Mouse (Mus musculus) cerebellum, adult 2 months (tissue): ENCODE results near the gene Ddr2. TPM values are rescaled to one million over a fixed set of nuclear protein-coding genes. Genes with fewer than 3 reads are reported as not detected.

Experiments used
- DNase-seq, 2 experiments: peaks; one replicate each; pipeline ENCODE4 v3.0.0; 2021
- H3K27ac ChIP-seq: fragments of 200-500 bp; 2 replicates; pipeline ENCODE4 v1.5.1; 2012; ENCODE audit warnings: low read length, control low read depth, inconsistent platforms; ENCODE audit not compliant: insufficient read depth
- H3K27me3 ChIP-seq: fragments of 200-500 bp; 2 replicates; pipeline ENCODE4 v1.6.1; 2012; ENCODE audit warnings: inconsistent platforms, mild to moderate bottlenecking, low read length, moderate library complexity; ENCODE audit not compliant: control insufficient read depth, insufficient read depth
- H3K4me1 ChIP-seq: fragments of 200-500 bp; 2 replicates; pipeline ENCODE4 v1.6.1; 2011; ENCODE audit warnings: low read length; ENCODE audit not compliant: control insufficient read depth, insufficient read depth
- H3K4me3 ChIP-seq: fragments of 200-500 bp; replicated peaks from 2 replicates; pipeline ENCODE3; 2011; ENCODE audit warnings: mild to moderate bottlenecking, low read depth, low read length, control low read depth; ENCODE audit not compliant: insufficient read depth
- CTCF ChIP-seq: fragments of 200-500 bp; IDR thresholded peaks from 2 replicates; pipeline ENCODE4 v1.5.1; 2011; ENCODE audit warnings: low read depth, mild to moderate bottlenecking, control low read depth, low read length, moderate library complexity, borderline replicate concordance; ENCODE audit not compliant: insufficient read depth
- POLR2A ChIP-seq: fragments of 200-500 bp; IDR thresholded peaks from 2 replicates; pipeline ENCODE4 v1.6.1; 2011; ENCODE audit warnings: low read length, control low read depth, borderline replicate concordance; ENCODE audit not compliant: insufficient read depth
- WGBS: fragments of 180-500 bp; shearing (Covaris S2); methylation state at CpG from one replicate; pipeline ENCODE4 v1.1.7; 2018; 5-methylcytosine and 5-hydroxymethylcytosine counted together
- polyA plus RNA-seq: library from polyadenylated mRNA; depleted of rRNA; stranded (reverse); fragments of >200 nt; gene quantifications from 2 replicates; pipeline ENCODE4 v1.2.3, GENCODE M21; 2012

The Ddr2 gene
- polyA plus RNA-seq, 1 experiment = 2.1 TPM

GRCm38 (mm10) chr1:169977621-169978020 lies 132.9 kb downstream of the Ddr2 start:
- TF ChIP-seq CTCF = no peak
- no peak for TF ChIP-seq POLR2A
- DNase-seq = no peak
- Histone ChIP-seq H3K4me1 (no peaks in the 10 kb centered on the region), H3K27ac (no peak overlapping the region), H3K27me3 (no peaks in the 10 kb centered on the region), H3K4me3 (no peak overlapping the region)
- 60% methylated on average over 4 of the region's 4 CpGs for WGBS

DNA sequence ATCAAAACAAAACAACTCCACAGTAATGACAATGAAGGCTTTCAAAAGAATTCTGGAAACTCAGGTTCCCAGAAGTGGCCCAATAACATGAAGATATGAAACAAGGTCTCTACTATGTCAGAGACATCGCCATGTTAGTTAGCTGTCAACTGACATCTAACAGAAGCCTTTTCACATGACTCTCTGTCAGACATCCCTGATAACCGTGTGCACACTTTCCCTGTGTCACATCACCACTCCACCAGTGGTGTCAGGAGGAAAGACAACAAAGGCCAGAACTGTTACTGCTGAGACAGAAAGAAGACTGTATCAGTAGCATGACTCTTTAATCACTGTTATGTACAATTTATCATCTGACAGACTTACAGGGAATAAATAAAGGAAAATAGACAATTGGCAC lies 138.6 kb downstream of the Ddr2 start:
- WGBS = 74% methylated on average over 2 of the region's 2 CpGs
- no peak overlapping the region for H3K27ac ChIP-seq
- H3K27me3 ChIP-seq = no peaks in the 10 kb centered on the region
- H3K4me3 ChIP-seq = no peak overlapping the region
- TF ChIP-seq POLR2A = no peak
- TF ChIP-seq CTCF = no peak
- no peaks in the 10 kb centered on the region for H3K4me1 ChIP-seq
- DNase-seq = no peak

DNA sequence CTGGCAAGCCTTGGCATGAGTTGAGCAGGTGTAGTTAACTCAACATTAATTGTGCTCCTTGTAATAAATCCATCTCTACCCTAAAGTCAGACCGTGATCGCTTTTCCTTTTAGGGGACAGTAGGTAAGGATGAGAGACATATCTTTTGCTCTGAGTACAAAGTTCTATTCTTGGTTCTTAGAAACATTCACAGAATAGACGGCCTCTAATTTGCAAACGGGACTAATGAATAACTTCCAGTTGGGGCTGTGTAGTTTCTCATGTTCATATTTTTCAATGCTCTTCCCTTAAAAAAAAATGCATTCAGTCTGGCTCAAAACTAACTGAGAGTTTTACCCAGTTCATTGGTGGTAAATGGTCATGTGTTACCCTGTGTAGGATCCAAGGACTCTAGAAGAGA lies 139.6 kb downstream of the Ddr2 start:
- WGBS = 96% methylated on average over 4 of the region's 4 CpGs

DNA sequence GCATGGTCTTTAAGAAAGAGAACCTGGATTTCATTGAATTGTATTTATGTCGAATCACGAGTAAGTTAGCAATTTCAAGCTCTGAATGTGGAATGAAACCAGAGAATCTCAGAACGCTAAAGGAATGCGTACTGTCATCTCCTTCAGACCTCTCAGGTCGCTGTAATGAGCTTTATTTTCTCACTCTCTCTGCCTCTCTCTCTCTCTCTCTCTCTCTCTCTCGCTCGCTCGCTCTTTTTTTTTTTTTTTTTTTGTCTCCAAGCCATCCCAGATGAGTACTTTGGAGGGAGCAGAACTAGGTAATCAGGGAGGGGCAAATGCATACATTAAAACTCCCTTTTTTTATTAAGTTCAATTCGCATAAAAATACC lies 141.1 kb downstream of the Ddr2 start:
- TF ChIP-seq CTCF (no peak), POLR2A (no peak)
- Histone ChIP-seq H3K27ac (no peak overlapping the region), H3K4me3 (peak overlapping the region; percentile 67), H3K4me1 (no peaks in the 10 kb centered on the region), H3K27me3 (no peaks in the 10 kb centered on the region)
- DNase-seq = no peak
- under 1% methylated on average over 9 of the region's 9 CpGs for WGBS

More for the DNA sequence above, 139.6 kb downstream of the Ddr2 start:
- Histone ChIP-seq H3K4me1 (no peaks in the 10 kb centered on the region), H3K4me3 (no peak overlapping the region), H3K27ac (no peak overlapping the region), H3K27me3 (no peaks in the 10 kb centered on the region)
- no peak for TF ChIP-seq CTCF
- no peak for TF ChIP-seq POLR2A
- DNase-seq = no peak

DNA sequence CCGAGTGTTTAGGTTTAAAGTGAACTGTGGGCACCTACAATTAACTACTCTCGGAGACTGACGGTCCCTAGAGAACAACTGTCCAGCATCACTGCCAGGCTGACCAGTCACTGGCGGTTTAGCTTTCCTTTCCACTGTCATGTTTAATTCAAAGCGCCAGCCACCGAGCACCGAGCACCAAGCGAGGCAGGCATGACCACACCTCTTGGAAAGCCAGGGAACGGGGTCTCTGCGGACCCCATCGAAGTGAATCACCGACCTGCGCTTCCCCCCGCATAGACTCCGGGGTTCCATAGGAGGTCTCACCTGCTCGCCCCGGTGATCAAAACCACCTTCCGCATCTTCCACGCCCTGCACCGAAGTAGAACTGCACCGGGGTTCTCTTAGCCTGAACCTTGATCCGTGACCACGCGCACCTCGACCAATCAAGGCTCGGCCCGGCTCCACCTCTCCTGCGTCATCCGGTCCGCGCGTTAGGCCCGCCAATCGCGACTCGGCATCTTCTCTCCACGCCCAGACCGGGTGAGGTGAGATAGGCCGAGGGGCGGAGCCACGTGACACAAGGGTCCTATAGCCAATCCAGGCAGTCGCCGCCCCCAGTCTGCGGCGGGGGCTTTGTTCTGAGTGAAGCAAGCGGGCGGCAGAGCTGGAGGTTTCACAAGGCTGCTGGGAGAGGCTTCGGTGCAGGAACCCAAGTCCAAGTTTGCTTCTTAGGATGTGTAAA lies 141.6 kb downstream of the Ddr2 start, which contains the start of gene Hsd17b7:
Gene Hsd17b7 (minus strand): TSS at position 450 of the 724 bp plus-strand sequence.
- TF ChIP-seq CTCF (no peak), POLR2A (peak; percentile 86; the same call in 1 of the 2 replicates)
- H3K4me1 ChIP-seq = no peaks in the 10 kb centered on the region
- peak; percentile 97 to 99 for DNase-seq
- no peak within 1 kb of the TSS for H3K27ac ChIP-seq
- no peaks in the 10 kb centered on the region for H3K27me3 ChIP-seq
- peak within 1 kb of the TSS; percentile 74 for H3K4me3 ChIP-seq
- under 1% methylated on average over 48 of the region's 48 CpGs for WGBS

DNA sequence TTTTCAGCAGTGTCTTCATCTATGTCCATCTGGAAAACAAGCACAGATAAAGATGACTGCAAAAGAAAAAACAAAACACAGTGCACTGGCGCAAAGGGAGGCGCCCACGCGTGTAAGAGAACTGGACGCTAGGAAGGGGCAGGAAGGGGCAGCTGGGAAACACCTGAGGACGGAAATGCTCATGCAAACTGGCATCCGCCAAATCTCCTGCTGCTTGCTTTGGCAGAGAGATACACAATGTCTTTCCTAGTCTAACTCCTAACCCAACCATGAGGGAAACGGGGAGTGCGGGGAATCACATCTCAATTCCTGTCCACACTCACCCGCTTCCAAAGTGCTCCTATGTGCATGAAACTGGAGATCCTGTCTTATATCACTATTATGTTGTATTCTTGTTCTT lies 157.5 kb downstream of the Ddr2 start:
- WGBS = 29% methylated on average over 10 of the region's 10 CpGs
- TF ChIP-seq CTCF (no peak), POLR2A (no peak)
- Histone ChIP-seq H3K27me3 (no peaks in the 10 kb centered on the region), H3K27ac (no peak overlapping the region), H3K4me1 (no peaks in the 10 kb centered on the region; the same call in 1 of the 2 replicates), H3K4me3 (peak overlapping the region; percentile 51)
- peak in 1 of 2 experiments; percentile 20 for DNase-seq

GRCm38 (mm10) chr1:169952636-169953035 lies 157.9 kb downstream of the Ddr2 start:
- TF ChIP-seq CTCF (no peak), POLR2A (no peak)
- DNase-seq = no peak
- WGBS = 44% methylated on average over 10 of the region's 10 CpGs

GRCm38 (mm10) chr1:169951561-169951960 lies 159.0 kb downstream of the Ddr2 start:
- Histone ChIP-seq H3K4me1 (no peaks in the 10 kb centered on the region; the same call in 1 of the 2 replicates), H3K4me3 (no peak overlapping the region), H3K27me3 (no peaks in the 10 kb centered on the region), H3K27ac (no peak overlapping the region)
- TF ChIP-seq POLR2A (no peak), CTCF (no peak)
- no peak for DNase-seq
- WGBS = 91% methylated on average over 6 of the region's 6 CpGs

More at GRCm38 (mm10) chr1:169952636-169953035, 157.9 kb downstream of the Ddr2 start:
- Histone ChIP-seq H3K4me1 (no peaks in the 10 kb centered on the region; the same call in 1 of the 2 replicates), H3K27ac (no peak overlapping the region), H3K27me3 (no peaks in the 10 kb centered on the region), H3K4me3 (peak overlapping the region; percentile 51)
